Mouse (Mus musculus) forebrain, embryonic 11.5 days (tissue): Measurements from ENCODE around the gene Il1rapl1. TPM values are rescaled to one million over a fixed set of nuclear protein-coding genes. Genes with fewer than 3 reads are reported as not detected.

ENCODE experiments used
- ATAC-seq: fragments of 200-750 bp; cut with Nextera tagmentation; replicated peaks from 2 replicates; pipeline ENCODE4 v1.8.0; 2017; ENCODE audit warnings: moderate TSS enrichment; ENCODE audit not compliant: low FRiP score
- DNase-seq: peaks from one replicate; pipeline ENCODE4 v3.0.0-alpha.2; 2017; ENCODE audit warnings: low spot score
- H3K27ac ChIP-seq: fragments of 300-500 bp; sonication (generic); 2 replicates; pipeline ENCODE4 v1.5.1; 2014; ENCODE audit warnings: low read depth, low read length
- H3K27me3 ChIP-seq: fragments of 300-500 bp; sonication (generic); 2 replicates; pipeline ENCODE4 v1.6.1; 2014; ENCODE audit warnings: mild to moderate bottlenecking, low read length, mixed read lengths; ENCODE audit not compliant: control insufficient read depth, insufficient read depth
- H3K36me3 ChIP-seq: fragments of 300-500 bp; sonication (generic); 2 replicates; pipeline ENCODE4 v1.6.1; 2014; ENCODE audit warnings: mild to moderate bottlenecking, low read length, moderate library complexity, mixed read lengths; ENCODE audit not compliant: control insufficient read depth, insufficient read depth
- H3K4me1 ChIP-seq: fragments of 300-500 bp; sonication (generic); replicated peaks from 2 replicates; pipeline ENCODE4 v1.6.1; 2014; ENCODE audit warnings: low read length, mixed read lengths; ENCODE audit not compliant: control insufficient read depth, insufficient read depth
- H3K4me2 ChIP-seq: fragments of 300-500 bp; sonication (generic); 2 replicates; pipeline ENCODE4 v1.6.1; 2014; ENCODE audit warnings: low read depth, mild to moderate bottlenecking, low read length, moderate library complexity, mixed read lengths; ENCODE audit not compliant: severe bottlenecking
- H3K4me3 ChIP-seq: fragments of 300-500 bp; sonication (generic); 2 replicates; pipeline ENCODE4 v1.5.1; 2014; ENCODE audit warnings: low read depth, low read length
- H3K9ac ChIP-seq: fragments of 300-500 bp; sonication (generic); 2 replicates; pipeline ENCODE4 v1.6.1; 2014; ENCODE audit warnings: low read length
- H3K9me3 ChIP-seq: fragments of 300-500 bp; sonication (generic); 2 replicates; pipeline ENCODE4 v1.6.1; 2016; ENCODE audit warnings: low read length, mixed read lengths; ENCODE audit not compliant: control insufficient read depth
- WGBS: fragments of 180-500 bp; shearing (Covaris S2); extraction: QIAGEN DNeasy Blood & Tissue Kit; methylation state at CpG from one replicate; pipeline ENCODE4 v1.1.7; 2014; 5-methylcytosine and 5-hydroxymethylcytosine counted together
- polyA plus RNA-seq: library from polyadenylated mRNA; unstranded; fragments of >200 nt; fragmentation: Nextera tagmentation; extraction: Ambion mirVana; gene quantifications from 2 replicates; pipeline ENCODE4 v1.2.1, GENCODE M21; 2014

Gene Il1rapl1
- polyA plus RNA-seq, 1 experiment from 2014 or later: 0.53 TPM

GRCm38 (mm10) chrX:88093936-88094569 lies 21.4 kb downstream of the Il1rapl1 start:
- H3K36me3 ChIP-seq: no peaks in the 10 kb centered on the region

GRCm38 (mm10) chrX:88089873-88090272 lies 25.6 kb downstream of the Il1rapl1 start:
- H3K4me2 ChIP-seq: no peak overlapping the region
- DNase-seq: no peak
- no peaks in the 10 kb centered on the region for H3K9me3 ChIP-seq

More at GRCm38 (mm10) chrX:88093936-88094569, 21.4 kb downstream of the Il1rapl1 start:
- H3K27ac ChIP-seq: no peak overlapping the region
- H3K9me3 ChIP-seq: no peaks in the 10 kb centered on the region
- H3K27me3 ChIP-seq: no peaks in the 10 kb centered on the region
- no peaks in the 10 kb centered on the region for H3K4me1 ChIP-seq
- no peak overlapping the region for H3K9ac ChIP-seq
- H3K4me3 ChIP-seq: no peak overlapping the region
- no peak overlapping the region for H3K4me2 ChIP-seq
- DNase-seq: no peak
- no peak for ATAC-seq

GRCm38 (mm10) chrX:88072741-88073419 lies 42.6 kb downstream of the Il1rapl1 start:
- WGBS: 31% methylated on average over 7 of the region's 7 CpGs
- Histone ChIP-seq H3K36me3 (no peaks in the 10 kb centered on the region), H3K27ac (no peak overlapping the region)

More at GRCm38 (mm10) chrX:88089873-88090272, 25.6 kb downstream of the Il1rapl1 start:
- Histone ChIP-seq H3K27me3 (no peaks in the 10 kb centered on the region), H3K36me3 (no peaks in the 10 kb centered on the region), H3K9ac (no peak overlapping the region), H3K4me1 (no peaks in the 10 kb centered on the region), H3K27ac (no peak overlapping the region), H3K4me3 (no peak overlapping the region)
- ATAC-seq: no peak
- WGBS: 58% methylated on average over 2 of the region's 2 CpGs

GRCm38 (mm10) chrX:88070368-88070767 lies 45.1 kb downstream of the Il1rapl1 start:
- WGBS: 87% methylated on average over 3 of the region's 3 CpGs
- DNase-seq (no peak), ATAC-seq (no peak)
- no peaks in the 10 kb centered on the region for H3K9me3 ChIP-seq
- no peak overlapping the region for H3K9ac ChIP-seq
- no peak overlapping the region for H3K4me3 ChIP-seq
- H3K36me3 ChIP-seq: no peaks in the 10 kb centered on the region
- H3K27me3 ChIP-seq: no peaks in the 10 kb centered on the region
- H3K27ac ChIP-seq: no peak overlapping the region
- no peaks in the 10 kb centered on the region for H3K4me1 ChIP-seq
- H3K4me2 ChIP-seq: no peak overlapping the region

More at GRCm38 (mm10) chrX:88072741-88073419, 42.6 kb downstream of the Il1rapl1 start:
- no peak for DNase-seq
- no peak overlapping the region for H3K4me2 ChIP-seq
- no peaks in the 10 kb centered on the region for H3K9me3 ChIP-seq
- no peaks in the 10 kb centered on the region for H3K27me3 ChIP-seq
- H3K4me1 ChIP-seq: no peaks in the 10 kb centered on the region
- no peak overlapping the region for H3K9ac ChIP-seq
- ATAC-seq: no peak
- H3K4me3 ChIP-seq: no peak overlapping the region

- no peaks in the 10 kb centered on the region for H3K36me3 ChIP-seq
- DNase-seq: no peak
- H3K4me3 ChIP-seq: no peak overlapping the region
- H3K27ac ChIP-seq: no peak overlapping the region
- WGBS: 97% methylated on average over 1 of the region's 1 CpGs
- H3K4me2 ChIP-seq: no peak overlapping the region
- H3K9ac ChIP-seq: no peak overlapping the region
- no peaks in the 10 kb centered on the region for H3K9me3 ChIP-seq
- ATAC-seq: no peak
- no peaks in the 10 kb centered on the region for H3K4me1 ChIP-seq
- no peaks in the 10 kb centered on the region for H3K27me3 ChIP-seq
Measured at GRCm38 (mm10) chrX:88043556-88043955, 71.9 kb downstream of the Il1rapl1 start.

GRCm38 (mm10) chrX:88038984-88039383 lies 76.5 kb downstream of the Il1rapl1 start:
- Histone ChIP-seq H3K9me3 (no peaks in the 10 kb centered on the region), H3K27ac (no peak overlapping the region), H3K27me3 (no peaks in the 10 kb centered on the region), H3K4me1 (no peaks in the 10 kb centered on the region), H3K36me3 (no peaks in the 10 kb centered on the region), H3K9ac (no peak overlapping the region), H3K4me3 (no peak overlapping the region), H3K4me2 (no peak overlapping the region)
- no peak for DNase-seq
- no peak for ATAC-seq
- 72% methylated on average over 1 of the region's 1 CpGs for WGBS

GRCm38 (mm10) chrX:87897172-87897571 lies 218.3 kb downstream of the Il1rapl1 start:
- H3K36me3 ChIP-seq: no peaks in the 10 kb centered on the region
- ATAC-seq (no peak), DNase-seq (no peak)
- 74% methylated on average over 1 of the region's 1 CpGs for WGBS
- no peaks in the 10 kb centered on the region for H3K9me3 ChIP-seq
- H3K27me3 ChIP-seq: no peaks in the 10 kb centered on the region
- no peak overlapping the region for H3K9ac ChIP-seq
- H3K27ac ChIP-seq: no peak overlapping the region
- H3K4me1 ChIP-seq: no peaks in the 10 kb centered on the region
- no peak overlapping the region for H3K4me3 ChIP-seq
- H3K4me2 ChIP-seq: no peak overlapping the region

GRCm38 (mm10) chrX:87891916-87892315 lies 223.5 kb downstream of the Il1rapl1 start:
- Histone ChIP-seq H3K4me1 (no peaks in the 10 kb centered on the region), H3K36me3 (no peaks in the 10 kb centered on the region), H3K9me3 (no peaks in the 10 kb centered on the region), H3K27ac (no peak overlapping the region), H3K4me2 (no peak overlapping the region), H3K4me3 (no peak overlapping the region), H3K27me3 (no peaks in the 10 kb centered on the region), H3K9ac (no peak overlapping the region)
- ATAC-seq: no peak
- no peak for DNase-seq

GRCm38 (mm10) chrX:87854107-87854506 lies 261.3 kb downstream of the Il1rapl1 start:
- ATAC-seq (no peak), DNase-seq (no peak)
- Histone ChIP-seq H3K27ac (no peak overlapping the region), H3K36me3 (no peaks in the 10 kb centered on the region), H3K9ac (no peak overlapping the region), H3K4me2 (no peak overlapping the region), H3K27me3 (no peaks in the 10 kb centered on the region), H3K4me3 (no peak overlapping the region), H3K9me3 (no peaks in the 10 kb centered on the region), H3K4me1 (no peaks in the 10 kb centered on the region)
- 80% methylated on average over 2 of the region's 2 CpGs for WGBS
